Mouse (Mus musculus): ENCODE measurements around the gene Prame. TPM values are rescaled to one million over a fixed set of nuclear protein-coding genes. Genes with fewer than 3 reads are reported as not detected.

Gene Prame
- polyA plus RNA-seq (2012; rRNA removed) = 0.06 TPM in 1 of 2 replicates, not detected in the other

DNA sequence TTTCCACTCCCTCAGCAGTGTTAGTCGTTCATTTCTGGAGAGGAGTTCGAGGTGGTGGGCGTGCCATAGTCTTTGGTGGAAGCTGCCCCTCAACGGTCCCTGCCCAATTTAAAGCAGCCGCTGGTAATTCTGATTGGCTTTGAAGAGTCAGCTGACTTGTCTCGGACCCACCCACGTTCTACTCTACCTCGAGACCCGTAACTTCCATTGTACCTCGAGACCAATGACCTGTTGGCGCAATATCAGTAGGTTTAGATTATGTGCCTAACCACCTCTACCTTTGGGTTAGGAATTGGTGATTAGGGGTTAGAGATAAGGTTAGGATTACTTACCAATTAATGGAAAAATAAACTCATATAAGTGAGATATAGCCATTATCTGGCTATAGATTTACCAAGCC, at the start of gene Prame:
Gene Prame, minus strand, starts transcription at position 101 of the 400 bp plus-strand sequence.

DNA sequence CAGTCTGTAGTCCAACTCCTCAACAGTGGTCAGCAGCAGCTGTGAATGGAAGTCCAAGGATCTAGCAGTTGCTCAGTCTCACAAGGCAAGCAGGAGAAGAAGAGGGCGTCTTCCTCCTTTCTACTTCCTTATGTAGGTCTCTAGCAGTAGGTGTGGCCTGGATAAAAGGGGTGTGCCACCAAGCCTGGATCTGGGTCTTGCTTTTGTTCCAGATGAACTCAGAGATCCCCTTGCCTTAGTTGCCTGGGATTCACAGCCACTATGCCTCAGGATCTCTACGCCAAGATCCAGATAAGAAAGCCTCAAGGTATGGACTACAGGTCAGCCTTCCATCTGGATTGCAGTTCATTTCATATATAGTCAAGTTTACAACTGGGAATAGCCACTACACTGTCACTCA, 28.8 kb downstream of the Prame start, which contains the start of gene Nxf7:
Gene Nxf7, minus strand, starts transcription at position 101 of the 400 bp plus-strand sequence.

Other genes starting within 250 kb of the Prame start
- gene Gm7903, start 193.9 kb downstream of the Prame start, polyA plus RNA-seq (2012; rRNA removed) = not detected in 2 replicates
- gene AV320801, start 133.1 kb downstream of the Prame start, polyA plus RNA-seq (2012; rRNA removed) = 0.01 TPM in 1 of 2 replicates, not detected in the other
- gene Nxf7, start 28.9 kb downstream of the Prame start, polyA plus RNA-seq (2012; rRNA removed) = 0.06 TPM in 1 of 2 replicates, not detected in the other
- gene Tcp11x2, start 66.1 kb upstream of the Prame start, polyA plus RNA-seq (2012; rRNA removed) = 0.02 TPM in 1 of 2 replicates, not detected in the other
- not detected in 2 replicates for gene Tmsb15a, start 97.6 kb upstream of the Prame start, polyA plus RNA-seq (2012; rRNA removed)
- gene Armcx5, start 115.0 kb upstream of the Prame start, polyA plus RNA-seq (2012; rRNA removed) = 9.6 and 10.6 TPM in 2 replicates
- gene Gprasp1, start 115.0 kb upstream of the Prame start, polyA plus RNA-seq (2012; rRNA removed) = 174 and 176 TPM in 2 replicates
- gene Bhlhb9, start 169.9 kb upstream of the Prame start, polyA plus RNA-seq (2012; rRNA removed) = 55.0 and 58.9 TPM in 2 replicates
- 131 TPM in 2 replicates for gene Gprasp2, start 211.3 kb upstream of the Prame start, polyA plus RNA-seq (2012; rRNA removed)

All from central nervous system, embryonic 14 days (tissue).